Mouse (Mus musculus): ENCODE measurements around the gene Large2. TPM values are rescaled to one million over a fixed set of nuclear protein-coding genes. Genes with fewer than 3 reads are reported as not detected.

Gene Large2
- polyA plus RNA-seq, 1 experiment from 2014 or later: 8.3 TPM

GRCm38 (mm10) chr2:92370375-92370774 lies 4.3 kb downstream of the Large2 start:
- Histone ChIP-seq H3K27me3 (replicated peaks; ENCODE audit: control insufficient read depth, insufficient read depth, low read length) (no peaks in the 10 kb centered on the region), H3K9ac (ENCODE audit: low read depth, low read length) (peak overlapping the region; percentile 52), H3K27ac (ENCODE audit: low read depth, low read length) (0 out of 2 replicates have a peak overlapping the region, but pooled peaks have one; percentile 31), H3K4me2 (replicated peaks; ENCODE audit: low read depth) (peak overlapping the region; percentile 92), H3K4me3 (ENCODE audit: low read depth, low read length) (peak overlapping the region; percentile 54), H3K9me3 (ENCODE audit: control insufficient read depth) (no peaks in the 10 kb centered on the region), H3K36me3 (ENCODE audit: control insufficient read depth, insufficient read depth) (peaks cover 8% of the 10 kb centered on the region; the same call in 1 of the 2 replicates), H3K4me1 (replicated peaks; ENCODE audit: control insufficient read depth, insufficient read depth, low read length) (peaks cover 12% of the 10 kb centered on the region; the same call in 1 of the 2 replicates)
- WGBS: 9% methylated on average over 19 of the region's 19 CpGs
- no peak for TF ChIP-seq CTCF (IDR thresholded peaks at IDR 0.05; ENCODE audit: low read depth)
- ATAC-seq: no peak

- Histone ChIP-seq H3K9me3 (ENCODE audit: control insufficient read depth) (no peaks in the 10 kb centered on the region), H3K9ac (ENCODE audit: low read depth, low read length) (no peak overlapping the region), H3K4me3 (ENCODE audit: low read depth, low read length) (no peak overlapping the region), H3K36me3 (ENCODE audit: control insufficient read depth, insufficient read depth) (peaks cover 29% of the 10 kb centered on the region), H3K4me2 (replicated peaks; ENCODE audit: low read depth) (no peak overlapping the region), H3K4me1 (replicated peaks; ENCODE audit: control insufficient read depth, insufficient read depth, low read length) (peaks cover 7% of the 10 kb centered on the region; the same call in 1 of the 2 replicates), H3K27me3 (replicated peaks; ENCODE audit: control insufficient read depth, insufficient read depth, low read length) (no peaks in the 10 kb centered on the region), H3K27ac (ENCODE audit: low read depth, low read length) (no peak overlapping the region)
- TF ChIP-seq CTCF (IDR thresholded peaks at IDR 0.05; ENCODE audit: low read depth): no peak
- WGBS: 34% methylated on average over 20 of the region's 20 CpGs
- no peak for ATAC-seq
Observed at GRCm38 (mm10) chr2:92367383-92368029, 7.2 kb downstream of the Large2 start.

- Histone ChIP-seq H3K36me3 (ENCODE audit: control insufficient read depth, insufficient read depth) (peaks cover 36% of the 10 kb centered on the region), H3K27ac (ENCODE audit: low read depth, low read length) (no peak overlapping the region), H3K9me3 (ENCODE audit: control insufficient read depth) (no peaks in the 10 kb centered on the region), H3K9ac (ENCODE audit: low read depth, low read length) (no peak overlapping the region), H3K27me3 (replicated peaks; ENCODE audit: control insufficient read depth, insufficient read depth, low read length) (no peaks in the 10 kb centered on the region), H3K4me1 (replicated peaks; ENCODE audit: control insufficient read depth, insufficient read depth, low read length) (0 out of 2 replicates have a peak, but pooled peaks cover 2% of the 10 kb centered on the region), H3K4me3 (ENCODE audit: low read depth, low read length) (no peak overlapping the region), H3K4me2 (replicated peaks; ENCODE audit: low read depth) (no peak overlapping the region)
- 89% methylated on average over 10 of the region's 10 CpGs for WGBS
- TF ChIP-seq CTCF (IDR thresholded peaks at IDR 0.05; ENCODE audit: low read depth): no peak
- no peak for ATAC-seq
Observed at GRCm38 (mm10) chr2:92365568-92365967, 9.1 kb downstream of the Large2 start.

- WGBS: 87% methylated on average over 4 of the region's 4 CpGs
- Histone ChIP-seq H3K4me1 (replicated peaks; ENCODE audit: control insufficient read depth, insufficient read depth, low read length) (no peaks in the 10 kb centered on the region), H3K4me2 (replicated peaks; ENCODE audit: low read depth) (no peak overlapping the region), H3K36me3 (ENCODE audit: control insufficient read depth, insufficient read depth) (peaks cover 50% of the 10 kb centered on the region), H3K4me3 (ENCODE audit: low read depth, low read length) (no peak overlapping the region), H3K27ac (ENCODE audit: low read depth, low read length) (no peak overlapping the region), H3K9me3 (ENCODE audit: control insufficient read depth) (no peaks in the 10 kb centered on the region), H3K9ac (ENCODE audit: low read depth, low read length) (no peak overlapping the region), H3K27me3 (replicated peaks; ENCODE audit: control insufficient read depth, insufficient read depth, low read length) (no peaks in the 10 kb centered on the region)
- no peak for ATAC-seq
- TF ChIP-seq CTCF (IDR thresholded peaks at IDR 0.05; ENCODE audit: low read depth): no peak
Observed at GRCm38 (mm10) chr2:92364086-92364485, 10.6 kb downstream of the Large2 start.

GRCm38 (mm10) chr2:92362571-92363228 lies 12.0 kb downstream of the Large2 start:
- H3K36me3 ChIP-seq (ENCODE audit: control insufficient read depth, insufficient read depth): peaks cover 62% of the 10 kb centered on the region
- 94% methylated on average over 6 of the region's 6 CpGs for WGBS
- ATAC-seq: no peak

GRCm38 (mm10) chr2:92361795-92362194 lies 12.9 kb downstream of the Large2 start:
- ATAC-seq: no peak
- Histone ChIP-seq H3K9me3 (ENCODE audit: control insufficient read depth) (no peaks in the 10 kb centered on the region), H3K4me3 (ENCODE audit: low read depth, low read length) (no peak overlapping the region), H3K36me3 (ENCODE audit: control insufficient read depth, insufficient read depth) (peaks cover 69% of the 10 kb centered on the region), H3K4me2 (replicated peaks; ENCODE audit: low read depth) (no peak overlapping the region), H3K9ac (ENCODE audit: low read depth, low read length) (no peak overlapping the region; the same call in 1 of the 2 replicates), H3K27me3 (replicated peaks; ENCODE audit: control insufficient read depth, insufficient read depth, low read length) (no peaks in the 10 kb centered on the region), H3K4me1 (replicated peaks; ENCODE audit: control insufficient read depth, insufficient read depth, low read length) (no peaks in the 10 kb centered on the region), H3K27ac (ENCODE audit: low read depth, low read length) (no peak overlapping the region)
- WGBS: 93% methylated on average over 8 of the region's 8 CpGs
- TF ChIP-seq CTCF (IDR thresholded peaks at IDR 0.05; ENCODE audit: low read depth): no peak

More at GRCm38 (mm10) chr2:92362571-92363228, 12.0 kb downstream of the Large2 start:
- no peak overlapping the region for H3K4me2 ChIP-seq (replicated peaks; ENCODE audit: low read depth)
- TF ChIP-seq CTCF (IDR thresholded peaks at IDR 0.05; ENCODE audit: low read depth): no peak
- H3K4me1 ChIP-seq (replicated peaks; ENCODE audit: control insufficient read depth, insufficient read depth, low read length): no peaks in the 10 kb centered on the region
- H3K27me3 ChIP-seq (replicated peaks; ENCODE audit: control insufficient read depth, insufficient read depth, low read length): no peaks in the 10 kb centered on the region
- H3K9me3 ChIP-seq (ENCODE audit: control insufficient read depth): no peaks in the 10 kb centered on the region
- no peak overlapping the region for H3K9ac ChIP-seq (ENCODE audit: low read depth, low read length)
- no peak overlapping the region for H3K4me3 ChIP-seq (ENCODE audit: low read depth, low read length)
- H3K27ac ChIP-seq (ENCODE audit: low read depth, low read length): no peak overlapping the region

All from intestine, postnatal 0 days (tissue).